In genomic region chr11:84918425-84918824, GRCm38 (mm10) we compare ENCODE assay signal across 8 mouse cellular contexts. TPM values are rescaled to one million over a fixed set of nuclear protein-coding genes. Genes with fewer than 3 reads are reported as not detected.
DNase-seq lines count a peak whose midpoint lies in the region; ATAC-seq and TF ChIP-seq lines count a peak whose summit lies in the region.

No protein-coding gene starts in this region.

- H3K27me3 ChIP-seq in E14TG2a.4 (ENCODE audit: insufficient read depth, low read length) = 0 out of 2 replicates have a peak, but pooled peaks cover 4% of the 10 kb centered on the region
- 0 out of 2 replicates have a peak, but pooled peaks cover 4% of the 10 kb centered on the region for H3K27me3 ChIP-seq in forebrain, embryonic 12.5 days
- H3K27me3 ChIP-seq in heart, postnatal 0 days (ENCODE audit: control insufficient read depth, insufficient read depth, low read length) = no peaks in the 10 kb centered on the region
- no peaks in the 10 kb centered on the region for H3K27me3 ChIP-seq in liver, embryonic 16.5 days (ENCODE audit: control insufficient read depth, insufficient read depth, low read depth, low read length)
- no peaks in the 10 kb centered on the region for H3K27me3 ChIP-seq in neural tube, embryonic 13.5 days
- no peaks in the 10 kb centered on the region for H3K27me3 ChIP-seq in testis, adult 2 months (ENCODE audit: control insufficient read depth, insufficient read depth, low read length)

- peaks cover 14% of the 10 kb centered on the region for H3K36me3 ChIP-seq in E14TG2a.4 (ENCODE audit: insufficient read depth, low read length)
- peaks cover 6% of the 10 kb centered on the region for H3K36me3 ChIP-seq in forebrain, embryonic 12.5 days (replicated peaks)
- peaks cover under 1% of the 10 kb centered on the region; the same call in 1 of the 2 replicates for H3K36me3 ChIP-seq in heart, postnatal 0 days (replicated peaks; ENCODE audit: control insufficient read depth, insufficient read depth, low read length)
- H3K36me3 ChIP-seq in liver, embryonic 16.5 days (ENCODE audit: control insufficient read depth, insufficient read depth) = no peaks in the 10 kb centered on the region
- H3K36me3 ChIP-seq in neural tube, embryonic 13.5 days = peaks cover 8% of the 10 kb centered on the region
- H3K36me3 ChIP-seq in testis, adult 2 months (ENCODE audit: control insufficient read depth, insufficient read depth, low read length) = no peaks in the 10 kb centered on the region

- no peak for TF ChIP-seq EP300 in heart, postnatal 0 days (IDR thresholded peaks at IDR 0.05; ENCODE audit: low read depth)

- peaks cover 41% of the 10 kb centered on the region for H3K4me1 ChIP-seq in E14TG2a.4 (replicated peaks; ENCODE audit: low read depth, low read length)
- peaks cover 22% of the 10 kb centered on the region for H3K4me1 ChIP-seq in forebrain, embryonic 12.5 days
- H3K4me1 ChIP-seq in heart, postnatal 0 days (ENCODE audit: control insufficient read depth, insufficient read depth) = 0 out of 2 replicates have a peak, but pooled peaks cover 10% of the 10 kb centered on the region
- peaks cover 24% of the 10 kb centered on the region for H3K4me1 ChIP-seq in liver, embryonic 16.5 days (ENCODE audit: control insufficient read depth, low read depth, low read length)
- peaks cover 24% of the 10 kb centered on the region for H3K4me1 ChIP-seq in neural tube, embryonic 13.5 days (replicated peaks)
- peaks cover 9% of the 10 kb centered on the region for H3K4me1 ChIP-seq in testis, adult 2 months (ENCODE audit: control insufficient read depth, insufficient read depth, low read length)

- no peak; the same call in 1 of the 2 replicates for ATAC-seq in forebrain, embryonic 12.5 days (ENCODE audit: low FRiP score)
- peak; percentile 68 for ATAC-seq in heart, postnatal 0 days (ENCODE audit: insufficient read depth, low read depth)
- ATAC-seq in liver, embryonic 16.5 days (ENCODE audit: low read depth) = peak; percentile 79
- ATAC-seq in neural tube, embryonic 13.5 days (ENCODE audit: low read depth) = peak; percentile 80; the same call in 1 of the 2 replicates

- peak; percentile 79 for DNase-seq in c-Kit-positive CD71-negative TER-119-negative erythroid progenitor cells, embryonic 14.5 days (ENCODE audit: low read depth)
- peak; percentile 57 for DNase-seq in heart, postnatal 0 days (ENCODE audit: low spot score)
- peak; percentile 95 for DNase-seq in kidney, postnatal 4 days

- H3K4me2 ChIP-seq in forebrain, embryonic 12.5 days = peak overlapping the region; percentile 37
- H3K4me2 ChIP-seq in heart, postnatal 0 days (ENCODE audit: low read depth, low read length) = no peak overlapping the region
- peak overlapping the region; percentile 45 for H3K4me2 ChIP-seq in liver, embryonic 16.5 days (ENCODE audit: low read depth, low read length)
- peak overlapping the region; percentile 32 for H3K4me2 ChIP-seq in neural tube, embryonic 13.5 days

- no peak overlapping the region; the same call in 1 of the 2 replicates for H3K4me3 ChIP-seq in E14TG2a.4 (replicated peaks; ENCODE audit: low read length)
- H3K4me3 ChIP-seq in forebrain, embryonic 12.5 days (replicated peaks) = no peak overlapping the region
- H3K4me3 ChIP-seq in heart, postnatal 0 days (ENCODE audit: low read depth, low read length) = no peak overlapping the region
- 0 out of 2 replicates have a peak overlapping the region, but pooled peaks have one; percentile 5 for H3K4me3 ChIP-seq in liver, embryonic 16.5 days (ENCODE audit: low read depth, low read length)
- no peak overlapping the region for H3K4me3 ChIP-seq in neural tube, embryonic 13.5 days
- H3K4me3 ChIP-seq in testis, adult 2 months (ENCODE audit: control insufficient read depth, low read depth, low read length) = peak overlapping the region; percentile 46

- no peak overlapping the region for H3K9ac ChIP-seq in forebrain, embryonic 12.5 days
- no peak overlapping the region for H3K9ac ChIP-seq in heart, postnatal 0 days (replicated peaks; ENCODE audit: low read depth, low read length)
- no peak overlapping the region for H3K9ac ChIP-seq in liver, embryonic 16.5 days (ENCODE audit: low read depth, low read length)
- no peak overlapping the region for H3K9ac ChIP-seq in neural tube, embryonic 13.5 days

- TF ChIP-seq POLR2A in testis, adult 2 months (IDR thresholded peaks at IDR 0.05; ENCODE audit: control insufficient read depth, low read depth, low read length) = no peak

- WGBS in forebrain, embryonic 12.5 days = 6% methylated on average over 16 of the region's 16 CpGs
- WGBS in heart, postnatal 0 days = 7% methylated on average over 16 of the region's 16 CpGs
- 3% methylated on average over 16 of the region's 16 CpGs for WGBS in liver, embryonic 16.5 days (ENCODE audit: insufficient replicate concordance)
- WGBS in neural tube, embryonic 13.5 days = 5% methylated on average over 16 of the region's 16 CpGs

- TF ChIP-seq CTCF in E14TG2a.4 (conservative IDR thresholded peaks at IDR 0.05; ENCODE audit: low read length) = peak; percentile 88
- TF ChIP-seq CTCF in heart, postnatal 0 days (IDR thresholded peaks at IDR 0.05; ENCODE audit: low read depth) = peak; percentile 85
- TF ChIP-seq CTCF in testis, adult 2 months (IDR thresholded peaks at IDR 0.05; ENCODE audit: control insufficient read depth, insufficient read depth, insufficient replicate concordance, low read depth, low read length) = peak; percentile 97

- no peaks in the 10 kb centered on the region for H3K9me3 ChIP-seq in E14TG2a.4 (ENCODE audit: low read length)
- H3K9me3 ChIP-seq in forebrain, embryonic 12.5 days = no peaks in the 10 kb centered on the region
- H3K9me3 ChIP-seq in heart, postnatal 0 days (replicated peaks; ENCODE audit: control insufficient read depth, low read length) = no peaks in the 10 kb centered on the region
- no peaks in the 10 kb centered on the region for H3K9me3 ChIP-seq in liver, embryonic 16.5 days (replicated peaks; ENCODE audit: control insufficient read depth, low read length)
- no peaks in the 10 kb centered on the region for H3K9me3 ChIP-seq in neural tube, embryonic 13.5 days

- no peak overlapping the region for H3K27ac ChIP-seq in forebrain, embryonic 12.5 days
- H3K27ac ChIP-seq in heart, postnatal 0 days (ENCODE audit: low read depth) = no peak overlapping the region
- H3K27ac ChIP-seq in liver, embryonic 16.5 days (ENCODE audit: low read length) = no peak overlapping the region
- no peak overlapping the region for H3K27ac ChIP-seq in neural tube, embryonic 13.5 days (replicated peaks)
- no peak overlapping the region for H3K27ac ChIP-seq in testis, adult 2 months (ENCODE audit: control insufficient read depth, insufficient read depth, low read depth, low read length)

RNA-seq across cellular contexts. Expression of gene Znhit3, which starts 2.3 kb away (rescaled TPM):
- 65.9 and 67.6 TPM in 2 replicates for polyA plus RNA-seq in forebrain, embryonic 12.5 days (2016; fragmentation: Nextera tagmentation; extraction: Ambion mirVana)
- 21.1 and 31.0 TPM in 2 replicates for total RNA-seq in heart, postnatal 0 days (2014; rRNA removed; ENCODE audit: low replicate concordance)
- 27.5 and 29.6 TPM in 2 replicates for polyA plus RNA-seq in heart, postnatal 0 days (2015; fragmentation: Nextera tagmentation; extraction: Ambion mirVana)
- 27.4 and 32.1 TPM in 2 replicates for polyA plus RNA-seq in liver, embryonic 16.5 days (2015; fragmentation: Nextera tagmentation; extraction: Ambion mirVana)
- polyA plus RNA-seq in neural tube, embryonic 13.5 days (2015; fragmentation: Nextera tagmentation; extraction: Ambion mirVana) = 65.4 and 68.0 TPM in 2 replicates
- 44.6 and 45.3 TPM in 2 replicates for polyA plus RNA-seq in testis, adult 2 months (2012; rRNA removed)

RNA-seq across cellular contexts. Expression of gene Pigw, which starts 38.3 kb away (rescaled TPM):
- 2.9 and 3.5 TPM in 2 replicates for polyA plus RNA-seq in forebrain, embryonic 12.5 days (2016; fragmentation: Nextera tagmentation; extraction: Ambion mirVana)
- total RNA-seq in heart, postnatal 0 days (2014; rRNA removed; ENCODE audit: low replicate concordance) = 0.77 and 2.5 TPM in 2 replicates
- 1.6 and 2.1 TPM in 2 replicates for polyA plus RNA-seq in heart, postnatal 0 days (2015; fragmentation: Nextera tagmentation; extraction: Ambion mirVana)
- 1.3 and 1.4 TPM in 2 replicates for polyA plus RNA-seq in liver, embryonic 16.5 days (2015; fragmentation: Nextera tagmentation; extraction: Ambion mirVana)
- 2.5 and 2.6 TPM in 2 replicates for polyA plus RNA-seq in neural tube, embryonic 13.5 days (2015; fragmentation: Nextera tagmentation; extraction: Ambion mirVana)
- 1.9 and 2.9 TPM in 2 replicates for polyA plus RNA-seq in testis, adult 2 months (2012; rRNA removed)

RNA-seq across cellular contexts. Expression of gene Myo19, which starts 38.5 kb away (rescaled TPM):
- polyA plus RNA-seq in forebrain, embryonic 12.5 days (2016; fragmentation: Nextera tagmentation; extraction: Ambion mirVana) = 8.3 and 9.7 TPM in 2 replicates
- total RNA-seq in heart, postnatal 0 days (2014; rRNA removed; ENCODE audit: low replicate concordance) = 2.1 and 12.6 TPM in 2 replicates
- 2.6 and 3.0 TPM in 2 replicates for polyA plus RNA-seq in heart, postnatal 0 days (2015; fragmentation: Nextera tagmentation; extraction: Ambion mirVana)
- 3.0 and 3.3 TPM in 2 replicates for polyA plus RNA-seq in liver, embryonic 16.5 days (2015; fragmentation: Nextera tagmentation; extraction: Ambion mirVana)
- polyA plus RNA-seq in neural tube, embryonic 13.5 days (2015; fragmentation: Nextera tagmentation; extraction: Ambion mirVana) = 5.9 and 6.1 TPM in 2 replicates
- polyA plus RNA-seq in testis, adult 2 months (2012; rRNA removed) = 24.5 and 24.7 TPM in 2 replicates

RNA-seq across cellular contexts. Expression of gene Car4, which starts 39.2 kb away (rescaled TPM):
- polyA plus RNA-seq in forebrain, embryonic 12.5 days (2016; fragmentation: Nextera tagmentation; extraction: Ambion mirVana) = 1.4 and 1.6 TPM in 2 replicates
- total RNA-seq in heart, postnatal 0 days (2014; rRNA removed; ENCODE audit: low replicate concordance) = 7.4 TPM in 1 of 2 replicates, not detected in the other
- polyA plus RNA-seq in heart, postnatal 0 days (2015; fragmentation: Nextera tagmentation; extraction: Ambion mirVana) = 30.8 and 33.7 TPM in 2 replicates
- not detected in 2 replicates for polyA plus RNA-seq in liver, embryonic 16.5 days (2015; fragmentation: Nextera tagmentation; extraction: Ambion mirVana)
- 6.3 and 6.4 TPM in 2 replicates for polyA plus RNA-seq in neural tube, embryonic 13.5 days (2015; fragmentation: Nextera tagmentation; extraction: Ambion mirVana)
- 2.4 and 4.0 TPM in 2 replicates for polyA plus RNA-seq in testis, adult 2 months (2012; rRNA removed)

RNA-seq across cellular contexts. Expression of gene Ggnbp2, which starts 47.8 kb away (rescaled TPM):
- 64.9 and 71.6 TPM in 2 replicates for polyA plus RNA-seq in forebrain, embryonic 12.5 days (2016; fragmentation: Nextera tagmentation; extraction: Ambion mirVana)
- 31.2 and 35.0 TPM in 2 replicates for total RNA-seq in heart, postnatal 0 days (2014; rRNA removed; ENCODE audit: low replicate concordance)
- 37.2 and 39.4 TPM in 2 replicates for polyA plus RNA-seq in heart, postnatal 0 days (2015; fragmentation: Nextera tagmentation; extraction: Ambion mirVana)
- 48.4 and 50.3 TPM in 2 replicates for polyA plus RNA-seq in liver, embryonic 16.5 days (2015; fragmentation: Nextera tagmentation; extraction: Ambion mirVana)
- polyA plus RNA-seq in neural tube, embryonic 13.5 days (2015; fragmentation: Nextera tagmentation; extraction: Ambion mirVana) = 74.9 and 86.2 TPM in 2 replicates
- 274 and 308 TPM in 2 replicates for polyA plus RNA-seq in testis, adult 2 months (2012; rRNA removed)

Comparison
In these comparisons a context has a peak if more than half of its experiments do, and no peak if none do; other contexts are left out.
1. H3K4me3 ChIP-seq: peak in liver, embryonic 16.5 days (single experiment) and testis, adult 2 months (single experiment); none in E14TG2a.4 (single experiment), forebrain, embryonic 12.5 days (single experiment), heart, postnatal 0 days (single experiment) and neural tube, embryonic 13.5 days (single experiment).
2. Peak in every context shown above with its lines, with median percentiles within 50 percentile points of each other: CTCF ChIP-seq and DNase-seq.